Mouse (Mus musculus) monocyte, adult 5-6 weeks (primary cell): ENCODE measurements around the gene Uggt2. TPM values are rescaled to one million over a fixed set of nuclear protein-coding genes. Genes with fewer than 3 reads are reported as not detected.
A peak's percentile ranks its signal among the peaks of the same experiment; 100 is the strongest.

Source experiments
- ATAC-seq: fragments of 153-309, 156-312 bp; replicated peaks from 2 replicates; pipeline ENCODE4 v1.8.0; 2017; ENCODE audit warnings: mild to moderate bottlenecking; ENCODE audit not compliant: low TSS enrichment, insufficient number of reproducible peaks, severe bottlenecking, poor library complexity, low FRiP score
- total RNA-seq: library from RNA; stranded (forward); fragments of 200-1000, 200-491, 200-594 nt; gene quantifications from 3 replicates; pipeline ENCODE4 v1.2.3, GENCODE M21; 2017

Uggt2 gene
- total RNA-seq, 1 experiment from 2014 or later = 4.9 TPM

GRCm38 (mm10) chr14:118940796-118941495, 158.3 kb downstream of the Uggt2 start:
- ATAC-seq = no peak

GRCm38 (mm10) chr14:118938551-118938950, 160.7 kb downstream of the Uggt2 start:
- ATAC-seq = no peak

GRCm38 (mm10) chr14:118937533-118938492, 161.4 kb downstream of the Uggt2 start, which contains the start of gene Dnajc3:
Gene Dnajc3, plus strand, starts transcription at chr14:118937976.
- ATAC-seq = peak; percentile 97

GRCm38 (mm10) chr14:118936952-118937351, 162.3 kb downstream of the Uggt2 start:
- ATAC-seq = no peak

GRCm38 (mm10) chr14:118936236-118936635, 163.0 kb downstream of the Uggt2 start:
- ATAC-seq = no peak

Other genes starting within 250 kb of the Uggt2 start
- gene Dzip1, start 174.0 kb downstream of the Uggt2 start, total RNA-seq = 0.67 to 1.1 TPM (median 0.68 TPM) in 3 replicates
- 73.5 to 105 TPM (median 85.8 TPM) in 3 replicates for gene Dnajc3, start 161.5 kb downstream of the Uggt2 start, total RNA-seq
- not detected in 3 replicates for gene Hs6st3, start 38.9 kb upstream of the Uggt2 start, total RNA-seq